Mouse (Mus musculus) layer of hippocampus, adult 18-20 months (tissue): ENCODE measurements around the gene Lpcat1. TPM values are rescaled to one million over a fixed set of nuclear protein-coding genes. Genes with fewer than 3 reads are reported as not detected.

ENCODE experiments used
- DNase-seq, 2 experiments: peaks; one replicate each; pipeline ENCODE4 v3.0.0; 2022; ENCODE audit warnings: low spot score in 2 of 2
- long read RNA-seq: library from polyadenylated mRNA; stranded (forward); transcript quantifications from one replicate; pipeline ENCODE4 v2.0.0, GENCODE M21; 2021
- total RNA-seq, 2 experiments: library from RNA; stranded (reverse); gene quantifications; 2 replicates each; pipeline ENCODE4 v1.2.3; 2021

Gene Lpcat1
- total RNA-seq, result 10 to 100 TPM; 35.0 to 37.7 TPM
- long read RNA-seq, transcript Lpcat1-201 (14 exons, 3,675 nt), result major isoform, 50 of 53 reads
- long read RNA-seq, partial matches to known transcripts, result 1 of 53 reads
- long read RNA-seq, other reads (novel, unspliced or antisense), result 1 of 53 reads

DNA sequence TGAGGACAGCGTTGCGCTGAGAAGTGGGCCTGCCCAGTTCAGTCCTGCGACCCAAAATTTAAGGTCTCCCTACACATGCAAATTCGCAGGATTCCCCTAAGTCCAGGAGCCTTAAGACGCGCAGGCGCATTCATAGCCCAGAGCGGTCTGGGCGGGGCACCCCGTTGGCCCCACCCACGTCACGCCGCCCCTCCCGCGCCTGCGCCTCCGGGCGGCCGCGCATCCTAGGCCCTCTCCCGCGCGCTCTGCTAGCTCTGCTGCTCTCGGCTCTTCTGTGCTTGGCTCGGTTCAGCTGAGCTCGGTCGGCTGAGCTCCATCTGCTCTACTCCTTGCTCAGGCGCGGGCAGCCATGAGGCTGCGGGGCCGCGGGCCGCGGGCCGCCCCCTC, at the start of gene Lpcat1:
Lpcat1 (plus strand) TSS at position 164 of the 387 bp plus-strand sequence.
- peak; percentile 85 to 92 for DNase-seq

DNA sequence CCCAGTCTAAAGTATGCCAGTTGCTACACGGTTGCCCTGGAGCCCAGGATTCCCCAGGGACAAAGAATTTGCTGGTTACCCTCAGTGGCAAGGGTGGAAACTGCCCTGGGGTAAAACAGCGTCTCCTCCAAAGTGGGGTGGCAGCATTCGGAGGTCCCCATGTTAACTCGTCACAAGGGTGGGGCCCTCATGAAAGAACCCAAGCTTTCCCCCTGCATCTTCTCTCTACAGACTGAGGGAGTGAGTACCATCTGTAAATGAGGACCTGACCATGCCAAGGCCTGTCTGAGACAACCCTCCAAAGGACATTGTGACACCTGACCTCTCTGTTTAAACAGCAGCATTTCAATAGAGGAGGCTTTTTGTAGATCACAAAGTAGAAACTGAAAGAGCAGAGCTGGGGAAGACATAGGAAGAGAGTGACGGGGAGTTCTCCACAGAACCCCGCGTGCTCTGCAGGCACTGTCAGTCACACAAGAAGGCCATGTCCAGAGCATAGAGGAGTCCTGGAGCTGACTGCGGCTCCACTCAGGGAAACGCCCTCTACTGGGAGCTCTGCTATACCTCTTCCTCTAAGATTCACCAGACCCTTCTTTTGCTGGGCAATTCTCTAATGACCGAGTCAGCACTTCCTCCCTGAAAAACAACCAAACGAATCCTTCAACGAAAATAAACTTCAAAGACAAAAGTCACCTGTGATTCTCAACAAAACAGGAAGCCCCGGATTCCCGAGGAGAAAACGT, 49.3 kb upstream of the Lpcat1 start:
- DNase-seq, result peak in 1 of 2 experiments; percentile 34

DNA sequence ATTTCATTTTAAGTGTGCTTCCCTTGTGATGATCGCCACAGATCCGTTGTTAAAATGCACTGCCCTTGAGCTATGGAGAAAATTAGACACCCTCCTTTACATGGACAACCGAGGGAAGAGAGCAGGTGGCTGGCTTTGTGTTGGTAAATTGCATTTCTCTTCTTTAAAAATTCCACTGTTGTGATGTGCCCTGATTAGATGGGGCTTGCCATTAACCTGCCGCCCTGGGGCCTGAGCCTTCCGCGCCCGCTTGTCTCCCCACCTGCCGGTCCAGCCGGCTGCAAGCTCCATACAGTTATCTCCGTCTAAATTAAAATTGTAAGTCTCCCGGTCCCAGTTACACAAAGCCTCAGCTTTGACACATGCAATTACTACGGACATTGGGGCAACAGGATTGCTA, 48.7 kb upstream of the Lpcat1 start:
- no peak for DNase-seq

DNA sequence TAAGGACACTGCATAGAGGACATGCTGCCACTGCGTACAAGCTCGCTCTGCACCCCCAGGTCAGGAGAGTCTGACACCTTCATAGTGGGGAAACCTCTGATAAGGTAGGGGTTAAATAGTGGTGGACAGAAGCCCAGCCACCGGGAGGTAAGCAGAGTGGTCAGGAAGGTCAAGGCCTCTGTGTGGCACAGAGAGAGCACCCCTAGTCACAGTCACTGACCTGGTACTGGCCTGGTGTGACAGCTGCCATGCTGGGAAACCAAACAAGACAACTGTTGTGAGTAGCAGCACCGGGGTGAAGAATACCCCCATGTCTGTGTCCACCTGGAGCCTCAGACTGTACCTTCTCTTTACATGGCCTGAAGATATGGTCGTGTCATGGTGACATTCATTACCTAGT, 47.8 kb upstream of the Lpcat1 start:
- DNase-seq, result no peak

DNA sequence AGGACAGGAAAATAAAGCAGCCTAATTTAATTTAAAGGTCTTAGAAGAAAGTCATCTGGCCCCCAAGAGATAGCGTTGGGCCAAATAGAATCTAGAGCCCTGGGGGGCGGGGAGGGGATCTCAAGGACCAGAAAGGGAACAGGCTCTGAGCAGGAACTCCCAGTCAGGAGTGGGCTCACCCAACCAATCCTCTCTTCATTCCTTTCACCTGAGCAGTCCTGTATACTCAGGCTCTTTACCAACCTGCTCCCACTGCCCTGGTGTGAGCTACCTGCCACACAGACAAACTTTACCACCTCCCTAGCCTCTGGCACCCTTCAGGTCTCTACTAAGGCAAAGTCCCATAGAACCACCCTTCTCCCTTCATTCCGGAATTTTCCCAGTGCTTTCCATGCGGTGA, 44.0 kb upstream of the Lpcat1 start:
- DNase-seq, result no peak

DNA sequence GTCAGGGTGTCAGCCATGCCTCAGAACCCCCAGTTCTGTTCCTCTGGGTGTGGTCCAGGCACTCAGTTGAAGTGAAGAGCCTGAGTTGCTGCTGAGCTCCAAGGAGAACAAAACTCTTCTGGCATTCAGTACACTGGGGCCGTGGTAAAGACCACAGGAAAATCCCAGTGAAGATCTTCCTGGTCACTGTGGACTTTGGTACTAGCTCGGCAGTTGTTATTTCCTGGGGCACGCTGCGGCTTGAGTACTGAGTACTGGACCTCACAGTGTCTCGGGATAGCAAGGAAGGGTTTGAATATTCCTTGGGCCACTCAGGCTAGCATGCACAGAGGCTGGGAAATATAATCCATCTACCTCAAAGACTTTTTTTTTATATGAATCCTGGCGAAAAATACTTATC, 42.0 kb upstream of the Lpcat1 start:
- DNase-seq, result no peak

DNA sequence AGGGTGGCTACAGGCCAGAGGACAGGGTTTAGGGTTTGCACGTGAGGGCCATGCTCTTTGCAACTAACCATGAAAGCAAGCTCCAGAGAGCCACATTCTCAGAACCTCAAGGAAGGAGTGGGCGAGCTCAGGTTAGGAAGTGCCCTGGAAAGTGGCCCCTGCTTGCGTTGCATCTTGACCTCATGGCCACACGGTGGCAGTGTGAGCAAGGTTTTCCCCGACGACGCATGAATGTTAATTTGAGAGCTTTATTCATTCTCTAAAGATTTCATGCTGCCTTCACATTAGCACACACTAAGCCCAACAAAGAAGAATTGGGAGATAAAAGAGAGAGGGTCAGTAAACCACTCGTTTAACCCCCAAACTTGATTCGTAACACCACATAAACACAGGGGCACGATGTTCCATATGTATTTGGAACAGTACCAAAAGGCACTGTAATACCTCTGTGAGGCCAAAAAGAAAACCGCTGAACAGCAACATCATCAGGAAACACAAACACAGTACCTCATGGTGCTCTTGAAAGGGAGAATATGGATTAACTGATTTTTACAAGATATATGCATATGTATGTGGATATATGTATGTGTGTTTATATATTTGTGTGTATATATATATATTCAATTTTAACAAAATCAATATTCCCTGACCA, 41.0 kb upstream of the Lpcat1 start:
- peak; percentile 39 to 80 for DNase-seq

DNA sequence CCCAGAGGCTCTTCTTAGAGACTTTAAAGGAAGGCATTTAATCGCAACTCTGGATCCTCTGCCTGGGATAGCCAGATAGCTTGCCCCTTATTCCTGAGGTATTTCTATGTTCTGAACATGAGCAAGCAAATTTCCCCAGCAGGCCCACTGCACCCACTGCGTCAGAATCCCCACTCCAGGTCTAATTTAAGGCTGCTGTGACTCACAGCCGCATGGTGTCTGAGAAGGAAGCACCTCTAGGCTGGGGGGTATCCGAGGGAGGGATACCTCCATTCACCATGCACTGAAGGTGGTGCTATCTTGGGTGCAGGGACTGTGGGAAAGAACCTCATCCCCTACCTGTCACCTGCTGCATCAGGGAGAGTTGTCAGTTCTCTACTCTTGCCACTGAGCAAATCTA, 40.4 kb upstream of the Lpcat1 start:
- DNase-seq, result no peak

DNA sequence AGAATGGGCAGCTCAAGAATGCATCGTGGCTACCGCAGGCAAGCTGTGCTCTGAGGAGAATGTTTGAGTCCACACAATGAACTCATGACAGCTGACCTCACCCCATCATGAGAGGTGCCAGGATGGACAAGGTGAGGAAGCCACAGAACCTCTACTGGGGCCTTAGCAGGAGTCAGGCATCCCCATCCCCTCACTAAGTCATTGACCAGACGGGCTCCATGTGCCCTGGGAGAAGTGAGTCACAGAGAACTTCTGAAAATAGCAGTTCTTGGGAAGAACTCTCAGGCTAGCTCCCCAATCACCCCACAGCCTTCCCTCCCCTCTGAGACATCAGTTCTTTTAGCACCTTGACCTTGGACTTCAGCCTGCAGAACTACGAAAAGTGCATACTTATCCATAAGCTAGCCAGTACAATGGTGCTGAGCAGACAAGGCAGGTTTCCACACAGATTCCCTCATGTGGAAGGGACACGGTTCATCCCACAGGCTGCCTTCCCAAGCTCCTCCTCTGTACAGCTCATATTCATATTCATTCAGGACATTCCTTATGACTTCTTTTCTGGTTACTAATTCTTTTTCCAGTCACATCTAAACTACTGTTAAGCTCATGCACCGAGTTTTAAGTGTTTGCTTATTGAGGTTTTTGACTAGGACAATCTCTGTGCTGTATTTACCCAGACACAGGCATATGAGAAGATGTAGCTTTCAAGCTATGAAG, 37.2 kb upstream of the Lpcat1 start:
- DNase-seq, result no peak

DNA sequence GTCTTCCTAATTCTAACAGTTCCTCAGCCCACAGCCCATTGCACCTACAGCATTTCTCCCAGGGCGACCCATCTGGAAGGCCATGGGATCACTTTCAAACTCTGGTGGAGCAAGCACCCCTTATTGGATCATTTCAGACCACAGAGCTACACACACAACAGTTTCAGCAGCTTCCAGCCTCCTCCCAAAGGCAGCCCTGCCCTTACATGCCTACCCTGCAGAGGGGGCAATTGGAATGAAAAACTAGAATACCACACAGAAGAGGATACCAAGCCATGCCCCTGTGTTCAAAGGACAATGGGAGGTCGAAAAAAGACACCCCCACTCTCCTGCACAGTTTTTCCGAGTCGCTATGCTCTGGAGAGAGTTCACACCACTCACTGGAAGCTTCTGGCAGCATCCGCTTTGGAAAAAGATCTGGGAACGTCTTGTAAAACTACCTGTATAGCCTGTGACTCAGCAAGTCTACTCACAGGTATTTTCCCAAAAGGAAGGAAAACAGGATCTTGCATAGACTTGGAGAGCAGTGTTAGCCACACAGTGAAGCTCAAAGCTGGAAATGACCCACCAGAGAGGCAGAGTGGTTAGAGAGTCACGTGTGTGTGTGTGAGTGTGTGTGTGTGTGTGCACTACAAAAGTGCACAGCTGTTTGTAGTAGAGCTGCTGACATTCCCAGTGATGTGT, 34.4 kb upstream of the Lpcat1 start:
- no peak for DNase-seq

DNA sequence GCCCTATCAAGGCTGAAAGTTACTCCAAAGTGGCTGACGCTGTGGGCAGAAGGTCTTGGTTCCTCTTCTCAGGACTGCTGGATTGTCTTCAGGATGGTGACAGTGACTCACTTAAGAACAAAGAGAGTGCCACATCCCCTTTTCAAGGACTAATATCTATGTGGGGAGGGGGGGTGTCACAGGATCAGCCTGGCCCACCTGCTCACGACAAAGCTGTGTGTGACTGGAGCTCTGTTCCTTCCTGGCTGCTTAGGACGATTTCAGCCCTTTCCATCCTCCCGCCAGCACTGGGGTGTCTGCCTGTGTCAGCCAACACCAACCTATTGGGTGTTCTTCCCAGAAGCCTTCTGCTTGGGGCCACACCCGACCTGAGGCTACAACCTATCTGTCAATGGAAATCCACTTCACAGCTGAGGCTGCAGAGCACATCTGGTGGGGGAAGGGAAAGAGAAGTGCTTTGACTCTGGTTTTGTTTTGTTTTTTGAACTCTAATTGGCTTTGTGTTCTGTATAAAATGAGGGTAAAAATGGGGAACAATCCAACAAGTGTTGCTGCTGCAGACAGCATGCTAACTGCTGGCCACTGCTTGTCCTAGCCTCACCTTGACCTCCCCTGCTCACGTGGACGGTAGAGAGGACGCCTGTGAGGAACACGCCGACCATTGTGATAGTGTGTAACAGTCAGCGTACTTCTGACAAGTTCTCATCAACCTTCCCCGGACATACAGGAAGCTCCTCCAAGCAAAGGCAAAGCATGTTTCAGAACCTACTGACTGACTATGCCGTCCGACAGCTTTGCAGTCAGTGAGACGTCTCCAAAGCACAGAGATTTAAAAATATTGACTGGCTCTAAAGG, 33.1 kb upstream of the Lpcat1 start:
- no peak for DNase-seq

DNA sequence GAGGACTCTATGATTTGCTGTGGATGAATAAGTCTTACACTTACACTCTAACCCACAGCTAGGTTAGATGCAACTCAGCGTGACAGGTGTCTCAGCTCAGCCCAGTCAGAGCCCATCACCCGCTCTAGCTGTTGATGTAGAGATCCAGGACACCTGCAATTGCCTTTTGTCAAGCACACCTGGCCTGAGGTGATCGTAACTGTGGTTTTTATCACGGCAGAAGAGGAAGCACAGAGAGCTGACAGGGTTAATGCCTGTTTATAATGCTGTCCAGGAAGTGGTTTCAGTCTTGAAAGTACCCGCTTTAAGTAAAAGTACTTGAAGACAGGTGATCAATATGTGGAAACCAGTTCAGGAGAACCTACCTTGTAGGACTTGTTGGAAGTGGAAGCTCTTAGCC, 32.3 kb upstream of the Lpcat1 start:
- DNase-seq, result no peak

DNA sequence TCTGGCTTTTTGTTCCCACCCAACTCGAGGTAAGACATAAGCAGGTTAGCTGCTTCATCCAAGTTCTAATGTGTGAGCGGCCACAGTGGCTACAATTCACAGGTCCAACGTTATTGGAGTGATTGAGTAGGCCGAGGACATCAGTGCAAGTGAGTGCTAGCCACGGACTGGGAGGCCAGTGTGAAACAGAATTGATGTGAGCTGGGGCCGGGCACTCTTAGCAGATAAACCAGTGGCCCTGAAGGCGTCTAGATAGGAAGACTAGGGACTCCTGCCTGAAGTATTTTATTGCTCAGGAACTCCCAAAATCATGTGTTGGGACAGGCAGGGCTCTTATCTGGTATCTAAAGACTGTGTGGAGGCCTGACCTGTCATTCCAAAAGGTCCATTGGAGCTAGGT, 31.3 kb upstream of the Lpcat1 start:
- DNase-seq, result no peak

DNA sequence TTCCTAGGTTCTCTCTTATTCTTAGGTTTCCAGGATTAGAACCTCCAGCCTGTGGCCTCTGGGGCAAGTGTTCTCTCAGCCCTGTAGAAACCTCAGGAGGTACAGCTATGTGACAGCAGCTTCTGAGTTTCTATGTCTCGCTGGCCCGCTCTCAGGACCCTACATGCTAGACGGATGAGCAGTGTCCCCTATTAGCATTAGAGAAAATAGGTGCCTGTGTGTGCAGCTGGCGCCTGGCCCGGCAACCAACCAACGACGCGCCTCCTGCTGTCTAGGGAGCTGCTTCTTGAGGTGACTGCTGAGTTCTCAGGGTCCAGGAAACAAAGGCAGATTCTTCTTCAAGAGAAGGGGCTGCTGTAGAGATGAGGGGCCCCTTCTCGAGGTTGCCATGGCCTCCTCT, 27.9 kb upstream of the Lpcat1 start:
- no peak for DNase-seq

DNA sequence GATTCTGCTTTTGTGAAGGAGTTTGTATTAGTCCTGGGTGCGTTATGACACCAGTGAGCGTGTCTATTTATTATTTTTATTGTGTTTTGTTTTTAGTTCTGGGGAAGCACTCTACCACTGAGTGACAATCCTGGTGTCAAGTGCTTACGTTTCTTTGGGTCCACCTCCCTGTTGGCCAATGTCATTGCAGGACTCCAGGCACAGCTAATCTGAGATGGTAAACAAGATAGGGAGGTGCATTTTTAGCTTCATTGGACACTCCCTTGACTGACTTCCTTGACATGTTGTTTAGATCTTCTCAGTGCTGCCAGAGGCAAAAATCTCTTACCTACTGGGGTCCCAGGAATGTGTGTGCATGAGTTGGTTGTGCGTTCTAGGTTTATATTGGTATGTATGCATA, 26.0 kb upstream of the Lpcat1 start:
- DNase-seq, result no peak

DNA sequence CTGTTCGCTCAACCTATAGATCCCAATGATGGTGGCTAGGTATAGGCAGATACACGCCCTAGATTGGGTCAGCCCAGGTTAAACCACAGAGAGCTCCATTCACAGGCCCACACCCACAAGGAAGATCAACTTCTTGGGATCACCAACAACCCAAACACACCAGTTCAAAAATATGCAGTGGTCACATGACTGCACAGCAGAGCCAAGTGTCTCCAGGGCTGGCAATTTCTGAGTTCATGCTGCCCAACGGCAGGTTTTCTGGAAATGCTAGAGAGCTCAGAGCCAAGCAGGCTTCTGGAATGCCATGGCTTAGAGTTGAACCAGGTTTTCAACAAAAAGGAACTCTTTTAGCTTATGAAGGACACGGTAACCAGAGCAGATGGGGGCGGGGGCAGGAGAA, 25.3 kb upstream of the Lpcat1 start:
- peak in 1 of 2 experiments; percentile 36 for DNase-seq

DNA sequence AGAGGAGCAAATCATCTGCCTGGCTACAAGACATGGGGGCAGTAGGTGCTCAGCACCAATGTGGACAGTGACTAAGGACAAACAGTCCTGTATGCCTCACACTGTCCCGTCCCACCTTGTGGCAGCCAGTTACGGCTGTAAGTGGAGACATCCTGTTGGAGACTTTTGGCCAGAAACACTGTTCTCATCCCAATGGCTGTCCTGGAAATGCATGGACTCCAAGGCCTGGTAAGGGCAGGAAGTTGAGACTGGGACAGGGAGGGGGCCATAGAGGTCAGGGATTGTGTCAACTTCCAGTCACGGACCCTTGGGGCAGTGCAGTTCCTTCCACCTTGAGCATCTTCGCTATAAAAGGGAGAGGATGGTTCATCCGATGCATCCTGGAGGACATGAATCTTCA, 24.6 kb upstream of the Lpcat1 start:
- no peak for DNase-seq

DNA sequence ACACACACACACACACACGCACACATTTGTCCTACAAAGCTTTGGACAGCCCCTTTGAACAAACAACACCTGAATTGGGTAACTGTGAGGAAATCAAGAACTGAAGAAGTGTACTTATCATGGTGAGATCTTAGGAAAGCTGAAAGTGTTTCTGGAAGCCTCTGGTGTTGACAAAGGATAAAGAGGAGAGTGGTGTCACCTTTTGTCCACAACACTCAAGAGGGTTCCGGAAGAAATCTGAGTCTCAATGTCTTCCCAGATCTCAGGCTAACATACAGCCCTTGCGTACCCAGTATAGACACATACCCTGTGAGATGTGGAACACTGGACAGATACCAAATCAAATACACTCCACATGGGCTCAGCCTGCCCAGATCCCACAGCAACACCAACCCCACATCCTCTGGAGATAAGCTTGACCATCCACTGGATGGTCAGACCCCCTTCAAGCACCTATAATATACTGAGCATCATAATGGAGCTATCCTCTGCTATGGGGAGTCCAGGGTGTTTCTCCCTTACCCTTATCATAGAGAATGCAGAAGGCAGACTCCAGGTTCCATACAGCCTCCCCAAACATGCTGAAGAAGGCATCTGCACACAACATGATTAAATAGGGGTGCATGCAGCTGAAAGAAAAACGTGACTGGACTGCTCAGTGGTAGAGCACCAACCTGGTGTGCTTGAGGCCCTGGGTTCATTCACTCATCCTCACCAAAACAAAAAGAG, 23.7 kb upstream of the Lpcat1 start:
- DNase-seq, result no peak

DNA sequence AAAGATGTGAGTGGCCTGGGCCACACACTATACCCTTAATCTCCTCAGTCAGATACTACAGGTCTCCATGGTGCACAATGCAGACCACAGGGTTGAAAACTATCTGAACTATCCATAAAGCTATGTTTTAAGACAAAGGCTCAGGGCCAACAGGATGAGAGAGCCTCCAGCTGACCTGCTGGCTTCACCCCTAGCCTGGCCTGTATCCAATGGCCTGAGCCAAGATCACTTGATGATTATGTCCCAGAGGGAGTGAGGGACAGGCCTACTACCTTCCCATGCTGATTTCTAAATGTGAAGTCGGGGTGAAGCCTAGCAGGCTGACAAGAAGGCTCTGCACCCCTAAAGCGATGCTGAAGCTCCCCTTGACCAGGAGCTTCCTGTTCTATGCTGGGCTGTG, 21.9 kb upstream of the Lpcat1 start:
- no peak for DNase-seq

DNA sequence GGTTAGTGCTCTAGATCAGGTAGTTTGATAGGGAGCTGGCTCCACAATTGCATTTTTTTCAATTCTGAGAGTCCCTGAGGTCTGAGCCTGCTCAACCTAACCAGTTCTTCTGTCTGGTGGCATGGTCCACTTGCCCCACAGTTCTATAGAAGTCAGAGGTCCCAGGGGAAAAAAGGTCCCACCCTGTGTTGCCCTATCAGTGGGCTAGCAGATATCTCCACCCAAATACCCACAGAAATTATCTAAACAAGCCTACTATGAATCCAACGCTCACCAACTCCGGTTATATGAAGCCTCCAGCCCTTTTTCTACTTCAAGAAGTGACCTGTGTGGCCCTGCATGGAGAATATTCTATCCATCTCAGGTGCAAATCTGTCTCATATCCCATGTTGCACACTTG, 20.9 kb upstream of the Lpcat1 start:
- DNase-seq, result no peak
